Mouse (Mus musculus) gastrocnemius, postnatal 14 days (tissue): ENCODE measurements around the gene Sergef. TPM values are rescaled to one million over a fixed set of nuclear protein-coding genes. Genes with fewer than 3 reads are reported as not detected.

Experiments used
- DNase-seq: peaks from one replicate; pipeline ENCODE4 v3.0.0; 2021; ENCODE audit warnings: mixed read lengths
- intact Hi-C: fragments of 180-260 bp; cut with DNase I; formaldehyde crosslinking; loops from one replicate; pipeline ENCODE4 v1.15.1; 2025; ENCODE audit warnings: low total_unique reads
- total RNA-seq, 2 experiments: library from RNA; stranded (reverse); gene quantifications; 2 replicates each; pipeline ENCODE4 v1.2.3; 2021

Sergef gene
- total RNA-seq, 2 experiments from 2014 or later, result 3.6 to 4.7 TPM

GRCm38 (mm10) chr7:46587466-46587865 lies 52.1 kb downstream of the Sergef start:
- intact Hi-C loops, result no loop called here
- no peak for DNase-seq

GRCm38 (mm10) chr7:46586621-46587216 lies 52.9 kb downstream of the Sergef start:
- intact Hi-C loops, result no loop called here
- no peak for DNase-seq

- no peak for DNase-seq
- intact Hi-C loops, result no loop called here
These were observed 56.9 kb downstream of the Sergef start for GRCm38 (mm10) chr7:46582750-46583149.

- intact Hi-C loops, result no loop called here
- DNase-seq, result no peak
These were observed 58.2 kb downstream of the Sergef start for GRCm38 (mm10) chr7:46581358-46581930.

GRCm38 (mm10) chr7:46578091-46578490 lies 61.5 kb downstream of the Sergef start:
- DNase-seq, result no peak
- intact Hi-C loops, result no loop called here

- intact Hi-C loops, result no loop called here
- DNase-seq, result no peak
These were observed 63.7 kb downstream of the Sergef start for GRCm38 (mm10) chr7:46575897-46576296.

- intact Hi-C loops, result no loop called here
- DNase-seq, result no peak
These were observed 66.6 kb downstream of the Sergef start for GRCm38 (mm10) chr7:46572803-46573594.

GRCm38 (mm10) chr7:46569509-46569908 lies 70.1 kb downstream of the Sergef start:
- peak; percentile 30 for DNase-seq
- intact Hi-C loops, result loop anchor here (2.0 kb wide), 1 partner anchor 177 kb away; no protein-coding TSS in a partner anchor

GRCm38 (mm10) chr7:46566318-46567007 lies 73.1 kb downstream of the Sergef start:
- intact Hi-C loops, result no loop called here
- DNase-seq, result no peak

GRCm38 (mm10) chr7:46565374-46565773 lies 74.2 kb downstream of the Sergef start:
- intact Hi-C loops, result no loop called here
- no peak for DNase-seq

- intact Hi-C loops, result no loop called here
These were observed 75.8 kb downstream of the Sergef start for GRCm38 (mm10) chr7:46563801-46564200.

GRCm38 (mm10) chr7:46560061-46560460 lies 79.5 kb downstream of the Sergef start:
- intact Hi-C loops, result no loop called here
- no peak for DNase-seq

More at GRCm38 (mm10) chr7:46563801-46564200, 75.8 kb downstream of the Sergef start:
- DNase-seq, result no peak

- DNase-seq, result peak; percentile 45
- intact Hi-C loops, result no loop called here
These were observed 80.0 kb downstream of the Sergef start for GRCm38 (mm10) chr7:46559643-46560042.

- intact Hi-C loops, result no loop called here
- no peak for DNase-seq
These were observed 80.6 kb downstream of the Sergef start for GRCm38 (mm10) chr7:46559006-46559405.

- DNase-seq, result no peak
- intact Hi-C loops, result no loop called here
These were observed 81.6 kb downstream of the Sergef start for GRCm38 (mm10) chr7:46557996-46558395.

- intact Hi-C loops, result no loop called here
- no peak for DNase-seq
These were observed 82.2 kb downstream of the Sergef start for GRCm38 (mm10) chr7:46557387-46557786.

- intact Hi-C loops, result no loop called here
- DNase-seq, result no peak
These were observed 83.1 kb downstream of the Sergef start for GRCm38 (mm10) chr7:46556358-46557118.

GRCm38 (mm10) chr7:46555731-46556130 lies 83.9 kb downstream of the Sergef start:
- no peak for DNase-seq
- intact Hi-C loops, result no loop called here

- intact Hi-C loops, result no loop called here
- no peak for DNase-seq
These were observed 84.8 kb downstream of the Sergef start for GRCm38 (mm10) chr7:46554855-46555254.
